Mouse (Mus musculus) liver, postnatal 0 days (tissue): ENCODE data around the gene Raver1. TPM values are rescaled to one million over a fixed set of nuclear protein-coding genes. Genes with fewer than 3 reads are reported as not detected.

Source experiments
- ATAC-seq: fragments of 200-750 bp; cut with Nextera tagmentation; 2 replicates; pipeline ENCODE4 v1.8.0; 2017; ENCODE audit warnings: mild to moderate bottlenecking, moderate library complexity
- DNase-seq: peaks from one replicate; pipeline ENCODE4 v3.0.0-alpha.2; 2016
- H3K27ac ChIP-seq: fragments of 300-500 bp; sonication (generic); 2 replicates; pipeline ENCODE4 v1.5.1; 2014; ENCODE audit warnings: antibody characterized with exemption, moderate library complexity, mild to moderate bottlenecking, low read depth
- H3K27me3 ChIP-seq: fragments of 300-500 bp; sonication (generic); 2 replicates; pipeline ENCODE4 v1.6.1; 2014; ENCODE audit warnings: low read length, control low read depth, mixed read lengths; ENCODE audit not compliant: insufficient read depth
- H3K36me3 ChIP-seq: fragments of 300-500 bp; sonication (generic); replicated peaks from 2 replicates; pipeline ENCODE4 v1.6.1; 2014; ENCODE audit warnings: mild to moderate bottlenecking, control low read depth, low read length, moderate library complexity, mixed read lengths; ENCODE audit not compliant: insufficient read depth
- H3K4me1 ChIP-seq: fragments of 300-500 bp; sonication (generic); 2 replicates; pipeline ENCODE4 v1.6.1; 2014; ENCODE audit warnings: antibody characterized with exemption, mild to moderate bottlenecking, control low read depth; ENCODE audit not compliant: insufficient read depth
- H3K4me2 ChIP-seq: fragments of 300-500 bp; sonication (generic); 2 replicates; pipeline ENCODE4 v1.6.1; 2014; ENCODE audit warnings: low read depth, mild to moderate bottlenecking, low read length, moderate library complexity, mixed read lengths
- H3K4me3 ChIP-seq: fragments of 300-500 bp; sonication (generic); 2 replicates; pipeline ENCODE4 v1.5.1; 2014; ENCODE audit warnings: low read depth, low read length
- H3K9ac ChIP-seq: fragments of 300-500 bp; sonication (generic); replicated peaks from 2 replicates; pipeline ENCODE4 v1.6.1; 2014; ENCODE audit warnings: mild to moderate bottlenecking, moderate library complexity
- H3K9me3 ChIP-seq: fragments of 300-500 bp; sonication (generic); 2 replicates; pipeline ENCODE4 v1.6.1; 2016; ENCODE audit warnings: mild to moderate bottlenecking, control low read depth, low read length, mixed read lengths
- CTCF ChIP-seq: sonication (generic); IDR thresholded peaks from 2 replicates; pipeline ENCODE4 v1.5.1; 2016; ENCODE audit warnings: antibody characterized with exemption, low read depth
- EP300 ChIP-seq: IDR thresholded peaks from 2 replicates; pipeline ENCODE4 v1.6.1; 2016; ENCODE audit warnings: antibody characterized with exemption, low read depth, mild to moderate bottlenecking
- WGBS: fragments of 180-500 bp; shearing (Covaris S2); extraction: QIAGEN DNeasy Blood & Tissue Kit; methylation state at CpG from one replicate; pipeline ENCODE4 v1.1.7; 2014; ENCODE audit not compliant: insufficient replicate concordance; 5-methylcytosine and 5-hydroxymethylcytosine counted together
- polyA plus RNA-seq: library from polyadenylated mRNA; unstranded; fragments of >200 nt; fragmentation: Nextera tagmentation; extraction: Ambion mirVana; gene quantifications from 2 replicates; pipeline ENCODE4 v1.2.1, GENCODE M21; 2015

Gene Raver1
- polyA plus RNA-seq, 1 experiment from 2014 or later: 9.5 TPM

DNA sequence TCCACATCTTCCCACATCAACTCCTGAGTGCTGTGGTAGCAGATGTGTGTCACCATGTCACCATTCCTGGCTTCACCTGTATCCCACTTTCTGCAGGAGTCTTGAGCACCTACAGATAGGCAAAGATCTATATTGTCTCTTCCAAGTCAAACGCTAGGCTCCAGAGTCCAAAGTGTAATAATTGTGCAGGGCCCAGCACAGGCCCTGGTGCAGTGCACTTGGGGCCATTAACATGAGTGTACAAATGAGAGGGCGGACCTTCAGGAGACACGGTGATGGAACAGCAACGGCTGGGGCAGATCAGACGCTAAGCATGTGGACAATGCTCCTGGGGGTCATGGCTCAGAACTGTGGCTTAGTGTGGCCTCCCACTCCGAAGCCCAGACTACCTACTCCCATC is 21.9 kb upstream of the Raver1 start:
- H3K9ac ChIP-seq: no peak overlapping the region
- H3K27ac ChIP-seq: no peak overlapping the region
- no peaks in the 10 kb centered on the region for H3K27me3 ChIP-seq
- ATAC-seq (no peak), DNase-seq (no peak)
- H3K4me1 ChIP-seq: no peaks in the 10 kb centered on the region
- no peak overlapping the region for H3K4me2 ChIP-seq
- H3K4me3 ChIP-seq: no peak overlapping the region
- WGBS: 75% methylated on average over 6 of the region's 6 CpGs
- H3K9me3 ChIP-seq: no peaks in the 10 kb centered on the region
- H3K36me3 ChIP-seq: 0 out of 2 replicates have a peak, but pooled peaks cover 8% of the 10 kb centered on the region
- TF ChIP-seq CTCF (no peak), EP300 (no peak)

DNA sequence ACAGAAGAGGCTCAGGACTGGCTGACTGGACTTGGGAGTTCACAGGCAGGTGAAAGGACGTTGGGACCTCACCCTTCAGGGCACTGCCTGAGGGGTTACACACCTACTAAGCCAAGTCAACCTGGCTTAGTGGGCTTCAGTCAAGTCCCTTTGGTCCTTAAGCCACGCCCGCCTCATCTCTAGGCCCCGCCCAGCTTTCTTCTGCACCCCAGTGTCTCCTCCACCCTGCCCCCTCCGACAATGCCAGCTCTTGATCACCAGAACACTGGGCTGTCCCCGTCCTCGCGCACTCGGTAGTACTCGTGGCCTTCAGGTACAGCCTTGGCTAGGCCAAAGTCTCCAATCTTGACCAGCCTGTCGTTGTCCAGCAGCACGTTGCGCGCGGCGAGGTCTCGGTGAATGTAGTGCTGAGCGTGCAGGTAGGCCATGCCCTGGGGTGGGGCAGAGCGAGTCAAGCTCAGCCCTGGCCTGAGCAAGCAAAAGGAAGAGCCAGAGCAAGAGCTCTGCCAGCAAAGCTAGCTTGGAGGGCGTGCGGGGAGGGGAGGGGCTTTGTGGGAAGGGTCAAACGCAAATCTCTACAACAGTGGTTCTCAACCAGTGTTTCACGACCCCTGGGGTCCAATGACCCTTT is 15.9 kb upstream of the Raver1 start:
- peaks cover 20% of the 10 kb centered on the region; the same call in 1 of the 2 replicates for H3K36me3 ChIP-seq
- TF ChIP-seq CTCF: no peak
- TF ChIP-seq EP300: no peak
- no peaks in the 10 kb centered on the region for H3K27me3 ChIP-seq
- peaks cover 2% of the 10 kb centered on the region; the same call in 1 of the 2 replicates for H3K4me1 ChIP-seq
- ATAC-seq (no peak), DNase-seq (no peak)
- H3K27ac ChIP-seq: no peak overlapping the region
- 67% methylated on average over 23 of the region's 23 CpGs for WGBS
- no peaks in the 10 kb centered on the region for H3K9me3 ChIP-seq
- no peak overlapping the region for H3K9ac ChIP-seq
- H3K4me2 ChIP-seq: no peak overlapping the region
- no peak overlapping the region for H3K4me3 ChIP-seq

DNA sequence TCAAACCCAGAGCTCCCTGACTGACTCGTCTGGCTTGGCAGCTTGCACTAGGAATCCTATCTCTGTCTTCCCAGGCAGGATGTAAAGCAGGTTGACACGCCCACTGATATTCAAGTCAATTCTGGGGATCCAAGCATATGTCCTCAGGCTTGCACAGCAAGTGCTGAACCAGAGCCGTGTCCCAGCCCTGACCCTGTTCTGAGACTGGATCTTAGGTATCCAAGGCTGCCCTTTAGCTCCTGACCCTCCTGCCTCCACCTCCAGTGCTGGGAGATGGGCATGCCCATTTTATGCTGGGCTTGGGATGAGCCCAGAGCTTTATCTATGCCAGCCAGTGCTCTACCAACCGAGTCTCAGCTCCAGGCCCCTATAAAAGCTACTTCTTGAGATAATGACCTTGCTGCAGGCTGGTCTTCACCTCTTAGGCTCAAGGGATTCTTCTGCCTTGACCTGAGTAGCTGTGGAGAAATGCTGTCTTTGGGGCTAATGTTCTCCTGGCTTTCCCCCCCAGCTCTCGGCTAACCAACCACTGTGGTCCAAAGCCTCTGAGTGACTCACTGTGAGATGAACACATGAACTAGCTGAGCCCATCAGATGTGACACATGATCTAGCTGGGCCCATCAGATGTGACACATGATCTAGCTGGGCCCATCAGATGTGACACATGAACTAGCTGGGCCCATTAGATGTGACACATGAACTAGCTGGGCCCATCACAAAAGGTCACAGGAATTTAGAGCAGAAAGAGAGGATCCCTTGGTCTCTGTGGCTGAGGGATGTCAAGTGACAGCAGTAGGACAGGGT is 14.2 kb upstream of the Raver1 start:
- WGBS: 46% methylated on average over 5 of the region's 5 CpGs
- no peak for DNase-seq
- 0 out of 2 replicates have a peak overlapping the region, but pooled peaks have one; percentile 8 for H3K4me2 ChIP-seq

DNA sequence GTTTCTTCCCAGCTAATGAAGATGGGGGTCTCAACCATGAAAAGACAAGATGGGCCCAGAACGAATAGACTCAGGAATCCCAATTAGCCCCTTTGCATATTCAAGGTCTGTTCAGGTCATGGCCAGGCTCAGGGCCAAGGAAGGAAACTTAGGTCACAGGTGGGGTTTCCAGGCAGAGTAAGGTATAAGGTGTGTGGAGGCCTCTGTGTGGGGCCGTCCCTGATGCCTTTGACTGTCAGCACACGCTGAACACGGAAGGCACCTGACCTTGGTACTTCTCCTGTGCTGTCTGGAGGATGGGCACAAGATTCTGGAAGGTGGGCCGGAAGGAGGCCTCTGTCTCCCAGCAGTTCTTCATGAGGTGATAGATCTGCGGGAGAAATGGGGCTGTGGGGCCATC is 13.0 kb upstream of the Raver1 start:
- no peak overlapping the region for H3K27ac ChIP-seq
- H3K9ac ChIP-seq: no peak overlapping the region
- H3K4me1 ChIP-seq: peaks cover 8% of the 10 kb centered on the region; the same call in 1 of the 2 replicates
- WGBS: 88% methylated on average over 6 of the region's 6 CpGs
- H3K4me2 ChIP-seq: no peak overlapping the region
- peaks cover 16% of the 10 kb centered on the region; the same call in 1 of the 2 replicates for H3K36me3 ChIP-seq
- TF ChIP-seq CTCF (no peak), EP300 (no peak)
- H3K27me3 ChIP-seq: no peaks in the 10 kb centered on the region
- no peak for DNase-seq
- no peaks in the 10 kb centered on the region for H3K9me3 ChIP-seq
- ATAC-seq: no peak
- H3K4me3 ChIP-seq: no peak overlapping the region

More for the DNA sequence above, 14.2 kb upstream of the Raver1 start:
- H3K27ac ChIP-seq: peak overlapping the region; percentile 17
- H3K4me3 ChIP-seq: no peak overlapping the region
- peaks cover 20% of the 10 kb centered on the region; the same call in 1 of the 2 replicates for H3K36me3 ChIP-seq
- H3K27me3 ChIP-seq: no peaks in the 10 kb centered on the region
- no peak overlapping the region for H3K9ac ChIP-seq
- H3K9me3 ChIP-seq: no peaks in the 10 kb centered on the region
- ATAC-seq: peak; percentile 83
- peaks cover 2% of the 10 kb centered on the region; the same call in 1 of the 2 replicates for H3K4me1 ChIP-seq
- no peak for TF ChIP-seq CTCF
- TF ChIP-seq EP300: peak; percentile 64

DNA sequence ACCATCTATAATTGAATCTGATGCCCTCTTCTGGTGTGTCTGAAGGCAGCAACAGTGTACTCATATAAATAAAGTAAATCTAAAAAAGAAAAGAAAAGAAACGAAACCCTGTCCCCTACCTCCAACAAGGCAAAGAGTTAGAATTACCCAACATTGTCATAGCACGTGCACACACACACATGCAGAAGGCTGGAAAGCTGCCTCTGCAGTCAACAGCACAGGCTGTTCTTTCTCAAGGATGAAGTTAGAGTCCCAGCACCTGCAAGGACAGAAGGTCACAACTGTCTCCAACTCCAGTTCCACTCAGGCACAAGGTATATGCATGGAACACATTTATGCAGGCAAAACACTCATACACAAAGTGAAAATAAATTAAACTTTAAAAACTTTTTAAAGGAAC is 10.3 kb upstream of the Raver1 start:
- ATAC-seq: no peak
- Histone ChIP-seq H3K4me1 (peaks cover 8% of the 10 kb centered on the region; the same call in 1 of the 2 replicates), H3K9ac (no peak overlapping the region), H3K27me3 (no peaks in the 10 kb centered on the region), H3K9me3 (no peaks in the 10 kb centered on the region), H3K4me2 (no peak overlapping the region), H3K4me3 (no peak overlapping the region), H3K36me3 (0 out of 2 replicates have a peak, but pooled peaks cover 5% of the 10 kb centered on the region), H3K27ac (no peak overlapping the region)
- WGBS: 78% methylated on average over 2 of the region's 2 CpGs
- no peak for DNase-seq
- TF ChIP-seq CTCF: no peak
- no peak for TF ChIP-seq EP300
